Mouse (Mus musculus): Measurements from ENCODE around the gene Ncs1. TPM values are rescaled to one million over a fixed set of nuclear protein-coding genes. Genes with fewer than 3 reads are reported as not detected.
A peak's percentile ranks its signal among the peaks of the same experiment; 100 is the strongest.

Gene Ncs1
- polyA plus RNA-seq, 1 experiment from 2014 or later: 116 TPM

DNA sequence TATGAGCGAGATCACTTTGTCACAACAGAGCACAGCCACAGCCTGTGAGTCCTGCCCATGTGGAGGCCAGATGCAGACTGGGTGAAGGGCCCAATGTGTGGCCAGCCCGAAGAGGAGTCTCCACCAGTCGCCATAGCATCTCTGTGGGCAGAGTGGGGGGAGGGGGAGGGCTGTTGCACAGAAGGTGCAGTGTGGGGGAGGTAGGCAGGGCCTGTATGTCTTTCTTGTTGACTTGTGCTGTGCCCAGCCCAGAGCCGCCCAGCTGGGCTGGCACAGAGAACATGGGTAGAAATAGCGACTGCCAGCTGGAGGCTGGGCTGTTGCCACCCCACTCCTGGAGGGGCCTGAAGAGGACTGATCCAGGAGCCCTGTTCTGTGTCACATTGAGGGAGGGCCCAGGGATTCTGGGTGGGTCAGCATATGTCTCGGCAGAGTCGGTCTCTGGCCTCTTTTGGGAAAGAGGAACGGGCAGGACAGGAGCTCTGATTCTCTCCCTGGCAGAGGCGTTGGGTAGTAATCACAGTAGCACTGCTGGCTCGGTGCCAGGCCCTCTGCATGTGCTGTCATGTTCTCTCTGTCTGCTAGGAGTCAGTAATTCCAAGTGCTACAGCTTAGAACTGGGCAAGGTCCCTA, 18.2 kb downstream of the Ncs1 start:
- WGBS: 19% methylated on average over 10 of the region's 10 CpGs

DNA sequence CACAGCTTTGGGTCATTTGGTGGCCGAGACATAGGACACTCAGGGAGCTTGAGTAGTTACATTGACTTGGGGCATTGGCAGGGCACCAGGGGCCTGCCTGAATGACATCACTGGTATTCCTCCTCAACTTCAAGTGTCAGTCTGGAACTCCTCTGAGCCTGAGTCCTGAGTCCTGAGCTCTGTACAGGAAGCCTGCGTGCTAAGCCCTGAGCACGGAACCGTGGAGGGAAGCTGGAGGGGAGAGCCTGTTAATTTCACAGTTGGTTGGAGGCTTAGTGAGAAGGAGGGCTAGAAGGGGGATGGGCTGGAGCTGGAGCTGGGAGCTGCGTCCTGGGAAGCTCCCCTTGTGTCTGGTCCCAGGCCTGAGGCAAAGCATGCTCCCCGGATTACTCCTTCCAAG, 21.8 kb downstream of the Ncs1 start:
- no peaks in the 10 kb centered on the region for H3K9me3 ChIP-seq
- 10% methylated on average over 6 of the region's 6 CpGs for whole genome bisulfite sequencing
- no peak overlapping the region for H3K4me2 ChIP-seq (replicated peaks)
- H3K27ac ChIP-seq (replicated peaks): no peak overlapping the region
- no peak for ATAC-seq (replicated peaks)
- no peak overlapping the region for H3K4me3 ChIP-seq
- no peak overlapping the region for H3K9ac ChIP-seq (replicated peaks)
- no peaks in the 10 kb centered on the region for H3K27me3 ChIP-seq
- H3K4me1 ChIP-seq: peaks cover 66% of the 10 kb centered on the region
- H3K36me3 ChIP-seq: no peaks in the 10 kb centered on the region

More for the DNA sequence above, 18.2 kb downstream of the Ncs1 start:
- Histone ChIP-seq H3K4me3 (no peak overlapping the region), H3K4me1 (peaks cover 72% of the 10 kb centered on the region), H3K9me3 (no peaks in the 10 kb centered on the region), H3K27ac (replicated peaks) (peak overlapping the region; percentile 92), H3K27me3 (no peaks in the 10 kb centered on the region), H3K36me3 (no peaks in the 10 kb centered on the region), H3K4me2 (replicated peaks) (0 out of 2 replicates have a peak overlapping the region, but pooled peaks have one; percentile 15), H3K9ac (replicated peaks) (peak overlapping the region; percentile 8; the same call in 1 of the 2 replicates)
- ATAC-seq (replicated peaks): peak; percentile 77

DNA sequence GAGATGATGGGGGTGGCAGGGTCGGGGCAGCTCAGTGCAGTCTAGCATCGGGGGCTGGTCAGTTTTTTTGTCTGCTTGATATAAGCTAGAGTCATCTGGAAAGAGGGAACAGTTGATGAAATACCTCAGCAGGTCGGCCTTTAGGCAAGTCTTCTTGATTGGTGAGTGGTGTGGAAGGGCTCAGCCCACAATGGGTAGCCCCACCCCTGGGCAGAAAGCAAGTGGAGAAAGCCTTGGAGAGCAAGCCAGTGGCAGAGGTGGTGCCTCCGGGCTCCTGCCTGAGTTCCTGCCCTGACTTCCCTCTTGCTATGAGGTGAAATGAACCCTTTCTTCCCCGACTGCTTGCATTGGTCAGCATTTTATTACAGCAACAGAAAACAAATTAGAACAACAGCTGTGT, 23.0 kb downstream of the Ncs1 start:
- no peaks in the 10 kb centered on the region for H3K27me3 ChIP-seq
- no peaks in the 10 kb centered on the region for H3K36me3 ChIP-seq
- H3K4me2 ChIP-seq (replicated peaks): no peak overlapping the region
- H3K4me1 ChIP-seq: peaks cover 55% of the 10 kb centered on the region
- no peak overlapping the region for H3K9ac ChIP-seq (replicated peaks)
- WGBS: 40% methylated on average over 5 of the region's 5 CpGs
- H3K4me3 ChIP-seq: no peak overlapping the region
- H3K27ac ChIP-seq (replicated peaks): no peak overlapping the region
- no peak for ATAC-seq (replicated peaks)
- no peaks in the 10 kb centered on the region for H3K9me3 ChIP-seq

DNA sequence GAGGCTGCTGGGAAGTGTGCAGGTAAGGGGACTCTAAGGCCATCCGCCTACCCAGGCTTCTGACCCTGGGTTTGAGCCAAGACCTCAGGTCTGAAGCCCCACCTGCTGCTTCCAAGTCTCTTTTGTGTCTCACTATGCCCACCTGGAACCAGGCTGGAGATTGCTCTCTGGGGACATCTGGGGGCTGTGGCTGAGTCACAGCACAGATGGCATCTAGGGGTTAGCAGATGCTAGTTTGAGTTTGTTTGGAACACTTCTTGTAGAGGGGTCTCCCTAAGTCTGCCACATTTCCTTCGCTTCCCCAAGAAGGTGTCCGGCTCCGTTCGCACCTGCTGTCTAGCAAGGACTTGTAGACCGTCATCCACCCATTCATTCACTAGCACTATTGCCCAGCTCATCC, 23.6 kb downstream of the Ncs1 start:
- WGBS: 63% methylated on average over 6 of the region's 6 CpGs
- H3K9ac ChIP-seq (replicated peaks): no peak overlapping the region
- H3K9me3 ChIP-seq: no peaks in the 10 kb centered on the region
- 0 out of 2 replicates have a peak, but pooled peaks have one; percentile 15 for ATAC-seq (replicated peaks)
- H3K4me2 ChIP-seq (replicated peaks): no peak overlapping the region
- H3K4me3 ChIP-seq: no peak overlapping the region
- H3K4me1 ChIP-seq: peaks cover 49% of the 10 kb centered on the region
- H3K27me3 ChIP-seq: no peaks in the 10 kb centered on the region
- H3K27ac ChIP-seq (replicated peaks): peak overlapping the region; percentile 68
- H3K36me3 ChIP-seq: no peaks in the 10 kb centered on the region

DNA sequence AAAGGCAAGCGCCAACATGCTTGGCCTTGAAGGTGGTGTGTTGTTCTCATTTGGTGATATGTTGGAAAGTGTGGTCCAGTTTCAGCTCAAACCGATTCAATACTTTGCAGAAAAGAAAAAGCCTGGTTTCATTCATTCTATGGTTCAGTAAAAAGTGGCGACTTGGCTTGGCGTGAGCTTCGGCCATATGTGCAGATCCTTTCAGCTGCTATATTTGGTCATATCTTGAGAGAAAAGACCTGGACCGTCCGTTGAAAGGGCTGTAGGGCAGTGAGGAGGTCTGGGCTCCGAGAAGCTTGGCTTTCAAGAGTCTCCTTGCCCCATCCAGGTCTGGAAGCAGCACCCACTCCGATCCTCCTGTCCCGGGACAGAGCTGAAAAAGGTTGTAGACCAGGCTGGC, 24.2 kb downstream of the Ncs1 start:
- Histone ChIP-seq H3K9me3 (no peaks in the 10 kb centered on the region), H3K27ac (replicated peaks) (no peak overlapping the region), H3K36me3 (no peaks in the 10 kb centered on the region), H3K4me2 (replicated peaks) (no peak overlapping the region), H3K4me3 (no peak overlapping the region), H3K9ac (replicated peaks) (no peak overlapping the region), H3K4me1 (peaks cover 42% of the 10 kb centered on the region), H3K27me3 (no peaks in the 10 kb centered on the region)
- ATAC-seq (replicated peaks): no peak
- WGBS: 95% methylated on average over 10 of the region's 10 CpGs

DNA sequence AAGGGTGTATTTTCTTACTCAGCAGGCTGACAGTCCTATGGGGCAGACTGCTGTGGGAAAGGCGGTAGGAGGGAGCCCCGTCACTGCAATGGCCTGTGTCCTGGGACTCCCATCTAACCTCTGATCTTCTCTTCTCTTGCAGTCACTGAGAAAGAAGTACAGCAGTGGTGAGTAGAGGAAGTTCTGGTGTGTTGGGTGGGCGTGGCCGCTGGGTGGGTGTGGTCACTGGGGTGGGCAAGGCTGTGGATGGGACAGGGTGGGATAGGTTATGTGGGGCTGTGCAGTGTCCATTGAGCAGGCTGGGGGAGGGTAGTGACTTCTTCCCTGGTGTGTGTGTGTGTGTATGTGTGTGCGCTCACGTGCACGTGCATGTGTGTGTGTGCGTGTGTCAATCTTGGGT, 24.8 kb downstream of the Ncs1 start:
- Histone ChIP-seq H3K36me3 (0 out of 2 replicates have a peak, but pooled peaks cover 1% of the 10 kb centered on the region), H3K9ac (replicated peaks) (no peak overlapping the region), H3K4me3 (no peak overlapping the region), H3K4me2 (replicated peaks) (no peak overlapping the region), H3K27ac (replicated peaks) (no peak overlapping the region), H3K27me3 (no peaks in the 10 kb centered on the region), H3K9me3 (no peaks in the 10 kb centered on the region), H3K4me1 (peaks cover 36% of the 10 kb centered on the region)
- WGBS: 90% methylated on average over 8 of the region's 8 CpGs
- no peak for ATAC-seq (replicated peaks)

DNA sequence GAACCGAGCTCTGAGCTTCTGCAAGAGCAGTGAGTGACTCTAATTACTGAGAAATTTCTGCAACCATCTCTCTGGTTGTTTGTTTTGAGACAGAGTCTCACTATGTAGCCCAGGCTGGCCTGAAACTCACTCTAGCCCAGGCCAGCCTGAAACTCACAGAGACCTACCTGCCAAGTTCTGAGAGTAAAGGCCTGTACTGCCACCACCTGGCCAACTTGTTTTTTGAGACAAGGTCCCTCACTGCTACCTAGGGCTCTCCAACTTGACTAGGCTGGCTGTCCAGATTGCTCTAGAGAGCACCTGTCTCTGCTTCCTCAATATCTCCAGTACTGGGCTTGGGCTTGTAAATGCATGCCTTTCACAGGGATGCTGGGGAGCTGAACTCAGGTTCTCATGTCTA, 25.4 kb downstream of the Ncs1 start:
- H3K27me3 ChIP-seq: no peaks in the 10 kb centered on the region
- H3K4me2 ChIP-seq (replicated peaks): no peak overlapping the region
- 90% methylated on average over 1 of the region's 1 CpGs for WGBS
- H3K4me1 ChIP-seq: peaks cover 31% of the 10 kb centered on the region
- no peak overlapping the region for H3K9ac ChIP-seq (replicated peaks)
- ATAC-seq (replicated peaks): no peak
- no peak overlapping the region for H3K4me3 ChIP-seq
- H3K9me3 ChIP-seq: no peaks in the 10 kb centered on the region
- H3K36me3 ChIP-seq: 0 out of 2 replicates have a peak, but pooled peaks cover 5% of the 10 kb centered on the region
- H3K27ac ChIP-seq (replicated peaks): no peak overlapping the region

DNA sequence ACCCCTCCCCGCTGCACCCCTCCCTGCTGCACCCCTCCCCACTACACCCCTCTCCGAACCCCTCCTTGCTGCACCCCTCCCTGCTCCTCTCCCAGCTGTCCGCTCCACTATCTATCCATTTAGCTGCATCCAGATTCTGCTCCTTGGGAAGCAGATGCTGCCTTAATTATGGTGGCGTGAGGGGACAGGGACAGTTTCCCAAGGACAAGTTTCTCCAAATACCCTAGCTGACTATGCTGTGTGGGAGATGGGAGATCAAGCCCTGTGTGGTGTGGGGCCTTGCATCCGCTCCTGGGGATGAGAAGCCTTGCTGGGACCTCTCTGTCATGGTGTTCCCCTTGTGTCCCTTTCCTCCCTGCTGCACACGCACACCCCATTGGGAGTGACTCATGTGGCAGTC, 29.4 kb downstream of the Ncs1 start:
- Histone ChIP-seq H3K27ac (replicated peaks) (no peak overlapping the region), H3K27me3 (no peaks in the 10 kb centered on the region), H3K9ac (replicated peaks) (no peak overlapping the region), H3K9me3 (no peaks in the 10 kb centered on the region), H3K4me3 (no peak overlapping the region), H3K36me3 (0 out of 2 replicates have a peak, but pooled peaks cover 10% of the 10 kb centered on the region), H3K4me2 (replicated peaks) (no peak overlapping the region), H3K4me1 (peaks cover 18% of the 10 kb centered on the region)
- ATAC-seq (replicated peaks): no peak
- 87% methylated on average over 6 of the region's 6 CpGs for WGBS

DNA sequence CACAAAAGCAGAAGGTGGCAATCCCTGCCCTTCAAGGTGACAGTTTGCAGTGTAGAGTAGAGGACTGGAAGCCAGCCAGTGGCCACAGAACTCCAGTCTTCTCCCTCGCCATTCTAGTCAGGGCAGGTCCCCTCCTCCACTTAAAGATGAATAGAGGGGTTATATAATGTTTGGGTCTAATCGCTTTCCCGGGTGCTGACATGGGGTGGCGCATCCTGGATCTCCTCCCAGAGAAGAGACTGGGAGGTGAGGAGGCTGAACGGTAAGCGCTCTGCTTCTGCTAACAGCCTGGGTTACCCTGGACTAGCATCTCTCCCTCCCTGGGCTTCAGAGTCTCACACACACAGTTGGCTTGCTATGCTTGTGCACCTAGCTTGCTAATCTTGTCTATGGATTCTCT, 32.2 kb downstream of the Ncs1 start:
- H3K9me3 ChIP-seq: no peaks in the 10 kb centered on the region
- H3K36me3 ChIP-seq: peaks cover 28% of the 10 kb centered on the region; the same call in 1 of the 2 replicates
- no peaks in the 10 kb centered on the region for H3K27me3 ChIP-seq
- WGBS: 57% methylated on average over 6 of the region's 6 CpGs
- no peak overlapping the region for H3K9ac ChIP-seq (replicated peaks)
- H3K4me3 ChIP-seq: no peak overlapping the region
- no peak overlapping the region for H3K4me2 ChIP-seq (replicated peaks)
- no peak for ATAC-seq (replicated peaks)
- 0 out of 2 replicates have a peak overlapping the region, but pooled peaks have one; percentile 34 for H3K27ac ChIP-seq (replicated peaks)
- peaks cover 25% of the 10 kb centered on the region for H3K4me1 ChIP-seq

DNA sequence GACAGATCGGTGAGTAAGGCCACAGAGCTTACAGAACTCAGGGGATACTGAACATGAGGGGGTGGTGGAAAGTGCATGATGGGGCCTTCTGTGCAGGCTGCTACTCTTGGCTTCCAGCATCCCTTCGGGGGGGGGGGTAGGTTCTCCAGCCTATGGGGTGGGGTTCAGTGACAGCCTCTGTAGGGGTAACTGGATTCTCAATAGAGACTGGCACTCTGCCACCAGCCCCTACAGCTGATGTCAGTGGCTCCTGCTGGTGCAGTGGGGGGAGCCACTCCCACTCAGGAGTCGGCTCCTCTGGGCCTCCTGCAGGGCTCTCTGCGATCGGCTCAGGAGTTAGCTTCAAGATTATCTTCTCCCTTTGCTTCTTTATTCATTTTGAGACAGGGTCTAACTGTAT, 32.9 kb downstream of the Ncs1 start:
- Histone ChIP-seq H3K27ac (replicated peaks) (0 out of 2 replicates have a peak overlapping the region, but pooled peaks have one; percentile 34), H3K4me1 (peaks cover 25% of the 10 kb centered on the region), H3K4me2 (replicated peaks) (no peak overlapping the region), H3K9me3 (no peaks in the 10 kb centered on the region), H3K36me3 (peaks cover 28% of the 10 kb centered on the region; the same call in 1 of the 2 replicates), H3K27me3 (no peaks in the 10 kb centered on the region), H3K9ac (replicated peaks) (no peak overlapping the region), H3K4me3 (no peak overlapping the region)
- peak; percentile 42; the same call in 1 of the 2 replicates for ATAC-seq (replicated peaks)
- WGBS: 51% methylated on average over 5 of the region's 5 CpGs

DNA sequence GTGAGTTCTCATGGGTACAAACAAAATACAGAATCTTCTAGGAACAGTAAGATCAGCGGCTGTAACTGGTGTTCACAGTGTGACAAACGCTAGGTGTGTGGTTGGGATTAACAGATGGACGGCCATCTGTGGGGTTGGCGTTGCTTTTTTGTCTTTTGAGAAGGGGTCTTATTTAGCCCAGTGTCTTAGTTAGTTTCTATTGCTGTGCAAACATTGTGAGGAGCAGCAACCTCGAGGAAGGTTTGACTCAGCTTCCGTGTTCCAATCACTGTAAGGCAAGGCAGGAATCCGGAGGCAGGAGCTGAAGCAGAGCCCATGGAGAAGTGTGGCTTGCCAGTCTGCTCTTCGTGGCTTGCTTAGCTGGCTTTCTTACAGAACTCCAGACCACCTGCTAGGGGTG, 35.5 kb downstream of the Ncs1 start:
- no peak overlapping the region for H3K4me3 ChIP-seq
- 42% methylated on average over 8 of the region's 8 CpGs for WGBS
- H3K36me3 ChIP-seq: peaks cover 47% of the 10 kb centered on the region
- H3K4me1 ChIP-seq: peaks cover 25% of the 10 kb centered on the region
- H3K27me3 ChIP-seq: no peaks in the 10 kb centered on the region
- ATAC-seq (replicated peaks): no peak
- peak overlapping the region; percentile 69 for H3K27ac ChIP-seq (replicated peaks)
- H3K9ac ChIP-seq (replicated peaks): no peak overlapping the region
- H3K4me2 ChIP-seq (replicated peaks): no peak overlapping the region
- H3K9me3 ChIP-seq: no peaks in the 10 kb centered on the region

DNA sequence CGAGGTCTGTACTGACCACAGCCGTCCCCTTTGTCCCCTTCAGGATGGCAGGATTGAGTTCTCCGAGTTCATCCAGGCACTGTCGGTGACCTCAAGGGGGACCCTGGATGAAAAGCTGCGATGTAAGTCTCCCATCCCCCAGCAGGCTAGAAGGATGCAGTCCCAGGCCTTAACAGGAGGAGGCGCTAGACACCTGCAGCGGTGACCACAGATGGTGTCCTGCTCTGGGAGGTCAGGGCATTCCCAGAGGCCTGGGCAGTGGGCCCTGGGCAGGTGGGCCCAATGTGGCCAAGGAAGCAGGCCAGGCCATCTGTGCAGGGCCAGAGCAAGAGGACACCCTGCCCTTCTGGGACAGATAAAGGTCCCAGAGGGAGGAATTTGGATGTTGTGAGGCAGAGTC, 36.6 kb downstream of the Ncs1 start:
- no peak for ATAC-seq (replicated peaks)
- H3K36me3 ChIP-seq: peaks cover 52% of the 10 kb centered on the region
- WGBS: 51% methylated on average over 7 of the region's 7 CpGs

DNA sequence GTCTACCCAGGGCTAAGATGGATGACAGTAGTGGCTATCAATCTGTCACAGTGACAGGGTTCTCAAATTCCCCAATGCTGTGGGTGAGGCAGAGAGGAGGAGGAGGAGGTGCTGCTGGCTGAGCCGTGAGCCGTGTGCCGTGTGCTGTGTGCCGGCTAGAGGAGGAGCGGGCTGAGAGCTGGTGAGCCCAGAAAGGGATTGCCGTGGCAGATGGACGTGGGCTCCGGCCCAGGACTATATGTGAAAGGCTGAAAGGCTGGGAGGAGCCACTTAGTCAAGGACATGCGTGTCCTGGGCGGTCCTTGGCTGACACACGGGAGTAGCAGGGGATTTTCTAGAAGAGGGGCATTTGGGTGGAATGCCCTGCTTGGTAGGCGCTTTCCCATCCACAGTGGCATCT, 37.3 kb downstream of the Ncs1 start:
- no peak overlapping the region for H3K9ac ChIP-seq (replicated peaks)
- peaks cover 55% of the 10 kb centered on the region for H3K36me3 ChIP-seq
- H3K4me1 ChIP-seq: peaks cover 18% of the 10 kb centered on the region
- no peak overlapping the region for H3K4me3 ChIP-seq
- no peaks in the 10 kb centered on the region for H3K9me3 ChIP-seq
- H3K4me2 ChIP-seq (replicated peaks): no peak overlapping the region
- H3K27me3 ChIP-seq: no peaks in the 10 kb centered on the region
- no peak for ATAC-seq (replicated peaks)
- WGBS: 90% methylated on average over 12 of the region's 12 CpGs
- no peak overlapping the region for H3K27ac ChIP-seq (replicated peaks)

More for the DNA sequence above, 36.6 kb downstream of the Ncs1 start:
- Histone ChIP-seq H3K9me3 (no peaks in the 10 kb centered on the region), H3K9ac (replicated peaks) (no peak overlapping the region), H3K4me1 (peaks cover 24% of the 10 kb centered on the region), H3K4me3 (no peak overlapping the region), H3K4me2 (replicated peaks) (no peak overlapping the region), H3K27ac (replicated peaks) (no peak overlapping the region), H3K27me3 (no peaks in the 10 kb centered on the region)

Measured in forebrain, embryonic 15.5 days (tissue).